Mouse (Mus musculus): ENCODE measurements around the gene Ube2q1. TPM values are rescaled to one million over a fixed set of nuclear protein-coding genes. Genes with fewer than 3 reads are reported as not detected.

Ube2q1 gene
- polyA plus RNA-seq, 1 experiment from 2014 or later: 11.3 TPM

DNA sequence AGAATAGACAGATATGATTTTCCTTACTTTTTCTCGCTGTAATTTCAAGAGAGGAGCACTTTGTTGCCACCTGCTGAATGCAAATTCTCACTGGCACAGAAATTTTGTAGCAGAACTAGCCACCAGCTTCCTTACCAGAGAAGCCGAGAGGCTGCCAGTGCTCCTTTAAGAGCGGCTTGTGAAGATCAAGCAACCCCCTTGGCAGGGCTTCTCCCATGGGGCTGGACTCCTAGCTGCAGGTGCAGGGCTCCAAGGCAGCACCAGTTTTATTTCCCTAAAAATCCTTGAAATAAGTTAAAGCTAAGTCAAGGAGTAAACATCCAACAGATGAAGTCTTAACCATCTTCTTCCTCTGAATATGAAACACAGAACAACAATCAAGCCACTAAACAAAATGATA is 38.8 kb downstream of the Ube2q1 start:
- no peak for ATAC-seq
- WGBS: 73% methylated on average over 3 of the region's 3 CpGs
- H3K9me3 ChIP-seq (ENCODE audit: control insufficient read depth, low read length): peaks cover 6% of the 10 kb centered on the region
- no peak overlapping the region for H3K9ac ChIP-seq (replicated peaks; ENCODE audit: low read depth, low read length)
- H3K4me3 ChIP-seq (replicated peaks; ENCODE audit: low read length): no peak overlapping the region
- H3K4me2 ChIP-seq (ENCODE audit: low read length): no peak overlapping the region
- H3K4me1 ChIP-seq (replicated peaks; ENCODE audit: control insufficient read depth, insufficient read depth, low read length): no peaks in the 10 kb centered on the region
- H3K27ac ChIP-seq (ENCODE audit: low read length): no peak overlapping the region
- H3K27me3 ChIP-seq (replicated peaks; ENCODE audit: control insufficient read depth, insufficient read depth, low read length): no peaks in the 10 kb centered on the region
- no peaks in the 10 kb centered on the region for H3K36me3 ChIP-seq (ENCODE audit: control insufficient read depth, insufficient read depth)

DNA sequence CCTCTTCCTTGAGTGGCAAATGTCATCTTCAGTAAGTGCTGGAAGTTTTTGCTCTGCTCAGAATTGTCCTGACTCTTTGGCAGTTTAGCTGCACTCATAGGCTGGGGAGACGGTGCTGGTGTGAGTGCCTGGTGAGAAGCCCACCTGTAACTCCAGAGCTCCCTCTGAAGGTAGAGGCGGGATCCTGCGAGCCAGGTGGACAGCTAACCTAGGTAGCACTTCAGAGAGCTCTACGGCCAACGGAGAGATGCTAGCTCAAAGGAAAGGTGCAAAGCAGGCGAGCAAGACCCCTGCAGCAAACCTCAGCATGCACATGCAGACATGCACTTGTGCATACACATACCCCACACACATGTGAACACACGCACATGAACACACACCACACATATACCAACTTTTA is 40.6 kb downstream of the Ube2q1 start:
- 77% methylated on average over 7 of the region's 7 CpGs for WGBS
- no peak overlapping the region for H3K4me2 ChIP-seq (ENCODE audit: low read length)
- no peak for ATAC-seq

DNA sequence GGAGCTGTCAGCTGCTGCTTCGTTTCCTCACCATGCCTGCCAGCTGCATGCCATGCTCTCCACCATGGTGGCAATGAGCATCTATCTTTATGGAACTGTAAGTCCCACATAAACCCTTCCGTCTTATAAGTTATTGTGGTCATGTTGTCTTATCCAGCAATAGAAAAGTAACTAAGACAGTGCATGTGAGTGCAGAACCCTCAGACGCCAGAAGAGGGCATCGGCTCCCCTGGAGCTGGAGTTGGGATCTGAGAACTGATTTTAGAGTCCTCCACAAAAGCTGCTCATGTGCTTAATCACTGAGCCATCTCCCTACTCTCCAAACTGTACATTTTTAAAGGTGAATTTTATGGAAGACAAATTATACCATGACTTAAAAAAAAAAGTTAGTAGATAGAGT is 43.6 kb downstream of the Ube2q1 start:
- Histone ChIP-seq H3K4me3 (replicated peaks; ENCODE audit: low read length) (no peak overlapping the region), H3K9me3 (ENCODE audit: control insufficient read depth, low read length) (no peaks in the 10 kb centered on the region), H3K9ac (replicated peaks; ENCODE audit: low read depth, low read length) (no peak overlapping the region), H3K4me2 (ENCODE audit: low read length) (no peak overlapping the region), H3K27me3 (replicated peaks; ENCODE audit: control insufficient read depth, insufficient read depth, low read length) (no peaks in the 10 kb centered on the region), H3K36me3 (ENCODE audit: control insufficient read depth, insufficient read depth) (no peaks in the 10 kb centered on the region), H3K27ac (ENCODE audit: low read length) (no peak overlapping the region), H3K4me1 (replicated peaks; ENCODE audit: control insufficient read depth, insufficient read depth, low read length) (no peaks in the 10 kb centered on the region)
- 77% methylated on average over 4 of the region's 4 CpGs for WGBS
- no peak for ATAC-seq

More for the DNA sequence above, 40.6 kb downstream of the Ube2q1 start:
- H3K9me3 ChIP-seq (ENCODE audit: control insufficient read depth, low read length): peaks cover 6% of the 10 kb centered on the region
- H3K27ac ChIP-seq (ENCODE audit: low read length): no peak overlapping the region
- no peaks in the 10 kb centered on the region for H3K36me3 ChIP-seq (ENCODE audit: control insufficient read depth, insufficient read depth)
- H3K4me3 ChIP-seq (replicated peaks; ENCODE audit: low read length): no peak overlapping the region
- no peak overlapping the region for H3K9ac ChIP-seq (replicated peaks; ENCODE audit: low read depth, low read length)
- H3K27me3 ChIP-seq (replicated peaks; ENCODE audit: control insufficient read depth, insufficient read depth, low read length): no peaks in the 10 kb centered on the region
- no peaks in the 10 kb centered on the region for H3K4me1 ChIP-seq (replicated peaks; ENCODE audit: control insufficient read depth, insufficient read depth, low read length)

DNA sequence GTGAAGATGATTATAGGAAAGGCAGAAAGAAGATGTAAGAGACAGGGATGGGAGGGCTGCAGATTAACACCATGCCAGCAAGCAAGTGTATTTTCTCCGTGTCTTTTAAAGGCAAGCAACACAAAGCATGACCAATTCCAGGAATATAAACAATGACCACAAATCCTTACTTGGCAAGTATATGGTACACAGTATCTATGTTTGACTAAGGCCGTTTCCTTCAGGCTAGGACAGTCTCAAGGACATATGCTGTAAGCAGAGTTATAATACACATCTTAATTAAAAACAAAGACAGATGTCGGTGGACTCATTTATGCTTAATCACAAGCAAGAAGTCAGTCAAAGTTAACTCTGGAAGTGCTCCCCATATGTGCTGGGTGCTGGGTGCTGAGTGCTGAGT is 45.2 kb downstream of the Ube2q1 start:
- Histone ChIP-seq H3K4me3 (replicated peaks; ENCODE audit: low read length) (no peak overlapping the region), H3K9ac (replicated peaks; ENCODE audit: low read depth, low read length) (no peak overlapping the region), H3K4me1 (replicated peaks; ENCODE audit: control insufficient read depth, insufficient read depth, low read length) (no peaks in the 10 kb centered on the region), H3K4me2 (ENCODE audit: low read length) (no peak overlapping the region), H3K27ac (ENCODE audit: low read length) (no peak overlapping the region), H3K9me3 (ENCODE audit: control insufficient read depth, low read length) (no peaks in the 10 kb centered on the region), H3K27me3 (replicated peaks; ENCODE audit: control insufficient read depth, insufficient read depth, low read length) (no peaks in the 10 kb centered on the region), H3K36me3 (ENCODE audit: control insufficient read depth, insufficient read depth) (no peaks in the 10 kb centered on the region)
- ATAC-seq: no peak
- 67% methylated on average over 3 of the region's 3 CpGs for WGBS

- Histone ChIP-seq H3K4me2 (ENCODE audit: low read length) (no peak overlapping the region), H3K4me1 (replicated peaks; ENCODE audit: control insufficient read depth, insufficient read depth, low read length) (no peaks in the 10 kb centered on the region), H3K9ac (replicated peaks; ENCODE audit: low read depth, low read length) (no peak overlapping the region), H3K4me3 (replicated peaks; ENCODE audit: low read length) (no peak overlapping the region), H3K36me3 (ENCODE audit: control insufficient read depth, insufficient read depth) (no peaks in the 10 kb centered on the region), H3K27ac (ENCODE audit: low read length) (no peak overlapping the region), H3K27me3 (replicated peaks; ENCODE audit: control insufficient read depth, insufficient read depth, low read length) (no peaks in the 10 kb centered on the region), H3K9me3 (ENCODE audit: control insufficient read depth, low read length) (no peaks in the 10 kb centered on the region)
- no peak for ATAC-seq
- 75% methylated on average over 7 of the region's 7 CpGs for WGBS
These were observed 46.5 kb downstream of the Ube2q1 start for GRCm38 (mm10) chr3:89819897-89820296.

DNA sequence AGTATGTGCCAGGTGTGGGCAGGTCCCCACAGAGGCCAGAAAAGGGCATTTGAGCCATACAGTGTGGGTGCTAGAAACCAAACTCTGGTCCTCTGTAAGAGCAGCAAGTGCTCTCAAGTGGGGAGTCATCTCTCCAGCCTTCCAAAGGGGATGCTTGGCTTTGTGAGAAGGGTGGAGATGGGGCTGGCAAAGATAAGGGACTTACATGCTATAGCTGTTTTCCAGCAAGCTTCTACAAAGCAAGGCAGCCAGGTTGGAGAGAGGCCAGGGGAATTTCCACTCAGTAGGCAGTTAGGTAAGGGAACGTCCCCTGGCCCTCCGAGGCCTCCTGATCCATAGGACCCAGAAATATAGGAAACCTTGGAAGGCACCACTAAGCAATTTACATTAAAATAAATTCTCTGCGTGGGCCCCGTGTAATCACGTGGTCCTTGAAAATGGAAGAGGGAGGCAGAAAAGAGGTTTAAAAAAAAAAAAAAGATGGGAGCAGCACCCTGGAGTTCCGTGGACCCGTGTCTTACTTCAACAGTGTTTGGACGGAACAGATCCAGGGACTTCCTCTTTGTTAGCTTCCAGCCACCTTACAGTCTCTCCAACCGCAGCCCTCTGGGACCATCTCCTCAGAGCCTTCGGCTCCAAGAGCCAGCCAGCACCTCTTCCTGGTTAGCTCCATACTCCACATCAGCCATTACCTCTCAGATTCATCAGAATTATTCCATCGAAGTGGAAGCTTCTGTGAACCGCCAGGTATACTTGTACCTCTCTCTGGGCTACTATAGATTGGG is 47.1 kb downstream of the Ube2q1 start:
- WGBS: 82% methylated on average over 12 of the region's 12 CpGs
- no peak overlapping the region for H3K4me3 ChIP-seq (replicated peaks; ENCODE audit: low read length)
- no peaks in the 10 kb centered on the region for H3K4me1 ChIP-seq (replicated peaks; ENCODE audit: control insufficient read depth, insufficient read depth, low read length)
- no peaks in the 10 kb centered on the region for H3K36me3 ChIP-seq (ENCODE audit: control insufficient read depth, insufficient read depth)
- ATAC-seq: no peak
- no peaks in the 10 kb centered on the region for H3K9me3 ChIP-seq (ENCODE audit: control insufficient read depth, low read length)
- H3K27me3 ChIP-seq (replicated peaks; ENCODE audit: control insufficient read depth, insufficient read depth, low read length): no peaks in the 10 kb centered on the region
- H3K9ac ChIP-seq (replicated peaks; ENCODE audit: low read depth, low read length): no peak overlapping the region
- H3K27ac ChIP-seq (ENCODE audit: low read length): no peak overlapping the region
- no peak overlapping the region for H3K4me2 ChIP-seq (ENCODE audit: low read length)

- H3K27ac ChIP-seq (ENCODE audit: low read length): no peak overlapping the region
- no peaks in the 10 kb centered on the region for H3K4me1 ChIP-seq (replicated peaks; ENCODE audit: control insufficient read depth, insufficient read depth, low read length)
- no peak overlapping the region for H3K4me3 ChIP-seq (replicated peaks; ENCODE audit: low read length)
- no peak overlapping the region for H3K9ac ChIP-seq (replicated peaks; ENCODE audit: low read depth, low read length)
- 87% methylated on average over 11 of the region's 11 CpGs for WGBS
- H3K36me3 ChIP-seq (ENCODE audit: control insufficient read depth, insufficient read depth): no peaks in the 10 kb centered on the region
- H3K4me2 ChIP-seq (ENCODE audit: low read length): no peak overlapping the region
- no peaks in the 10 kb centered on the region for H3K27me3 ChIP-seq (replicated peaks; ENCODE audit: control insufficient read depth, insufficient read depth, low read length)
- no peaks in the 10 kb centered on the region for H3K9me3 ChIP-seq (ENCODE audit: control insufficient read depth, low read length)
- ATAC-seq: no peak
These were observed 47.7 kb downstream of the Ube2q1 start for GRCm38 (mm10) chr3:89821096-89821513.

GRCm38 (mm10) chr3:89821548-89822480 is 48.4 kb downstream of the Ube2q1 start:
- no peaks in the 10 kb centered on the region for H3K9me3 ChIP-seq (ENCODE audit: control insufficient read depth, low read length)
- no peak overlapping the region for H3K4me3 ChIP-seq (replicated peaks; ENCODE audit: low read length)
- no peak for ATAC-seq
- no peaks in the 10 kb centered on the region for H3K27me3 ChIP-seq (replicated peaks; ENCODE audit: control insufficient read depth, insufficient read depth, low read length)
- H3K9ac ChIP-seq (replicated peaks; ENCODE audit: low read depth, low read length): no peak overlapping the region
- 77% methylated on average over 10 of the region's 10 CpGs for WGBS
- H3K4me2 ChIP-seq (ENCODE audit: low read length): no peak overlapping the region
- no peaks in the 10 kb centered on the region for H3K36me3 ChIP-seq (ENCODE audit: control insufficient read depth, insufficient read depth)
- H3K27ac ChIP-seq (ENCODE audit: low read length): no peak overlapping the region
- H3K4me1 ChIP-seq (replicated peaks; ENCODE audit: control insufficient read depth, insufficient read depth, low read length): no peaks in the 10 kb centered on the region

DNA sequence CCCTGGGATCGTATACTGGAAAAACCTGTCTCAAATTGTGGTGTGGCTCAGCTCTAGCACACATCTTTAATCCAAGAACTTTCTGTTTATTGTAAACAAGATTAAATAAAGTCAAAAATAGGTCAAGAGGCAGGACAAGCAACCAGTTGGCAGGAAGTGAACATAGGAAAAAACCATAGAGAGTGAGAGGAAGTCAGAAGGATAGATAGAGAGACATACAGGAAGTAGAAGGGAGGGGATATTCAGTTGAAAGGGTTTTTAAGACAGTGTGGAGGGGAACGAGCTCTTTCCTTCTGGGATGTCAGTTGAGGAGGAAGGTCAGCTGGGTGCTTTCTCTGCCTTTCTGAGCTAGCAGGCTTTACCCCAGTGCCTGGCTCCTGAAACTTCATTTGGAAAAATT is 50.2 kb downstream of the Ube2q1 start:
- H3K4me3 ChIP-seq (replicated peaks; ENCODE audit: low read length): no peak overlapping the region
- no peaks in the 10 kb centered on the region for H3K4me1 ChIP-seq (replicated peaks; ENCODE audit: control insufficient read depth, insufficient read depth, low read length)
- no peak overlapping the region for H3K9ac ChIP-seq (replicated peaks; ENCODE audit: low read depth, low read length)
- peaks cover 2% of the 10 kb centered on the region; the same call in 1 of the 2 replicates for H3K27me3 ChIP-seq (replicated peaks; ENCODE audit: control insufficient read depth, insufficient read depth, low read length)
- no peaks in the 10 kb centered on the region for H3K36me3 ChIP-seq (ENCODE audit: control insufficient read depth, insufficient read depth)
- H3K9me3 ChIP-seq (ENCODE audit: control insufficient read depth, low read length): no peaks in the 10 kb centered on the region
- ATAC-seq: no peak
- H3K4me2 ChIP-seq (ENCODE audit: low read length): no peak overlapping the region
- H3K27ac ChIP-seq (ENCODE audit: low read length): no peak overlapping the region
- WGBS: 57% methylated on average over 2 of the region's 2 CpGs
